Mouse (Mus musculus): ENCODE data around the gene Msrb1.

GRCm38 (mm10) chr17:24701251-24701650 lies 35.2 kb upstream of the Msrb1 start:
- TF ChIP-seq TAL1 (IDR thresholded peaks at IDR 0.05; ENCODE audit: low read length) (no peak), GATA1 (IDR thresholded peaks at IDR 0.05; ENCODE audit: low read length) (no peak)

Measured in erythroblast, embryonic 14.5 days (primary cell).